Mouse (Mus musculus): ENCODE results near the gene Trappc13. TPM values are rescaled to one million over a fixed set of nuclear protein-coding genes. Genes with fewer than 3 reads are reported as not detected.

The Trappc13 gene
- polyA plus RNA-seq, 1 experiment from 2014 or later: 57.3 TPM

DNA sequence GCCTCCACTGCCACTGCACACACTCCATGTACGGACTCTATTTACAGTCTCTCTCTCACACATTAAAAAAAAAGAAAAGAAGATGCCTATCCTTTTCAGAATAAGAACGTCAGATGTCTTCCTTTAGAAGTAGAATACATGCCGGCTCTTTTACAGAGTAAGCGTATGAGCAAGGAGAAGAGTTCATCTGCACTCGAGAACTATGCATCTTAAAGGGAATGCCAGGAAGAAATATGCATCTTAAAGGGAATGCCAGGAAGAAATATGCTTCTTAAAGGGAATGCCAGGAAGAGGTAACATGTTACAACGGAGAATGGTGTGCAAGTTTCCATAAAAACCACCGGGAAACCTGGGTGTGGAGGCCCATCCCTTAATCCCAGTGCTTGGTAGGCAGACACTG is 23.2 kb downstream of the Trappc13 start:
- H3K4me2 ChIP-seq: no peak overlapping the region
- no peak overlapping the region for H3K9ac ChIP-seq
- no peak overlapping the region for H3K4me3 ChIP-seq (replicated peaks)
- no peaks in the 10 kb centered on the region for H3K27me3 ChIP-seq (replicated peaks)
- H3K27ac ChIP-seq: no peak overlapping the region
- 88% methylated on average over 7 of the region's 7 CpGs for WGBS
- H3K4me1 ChIP-seq: no peaks in the 10 kb centered on the region
- no peaks in the 10 kb centered on the region for H3K9me3 ChIP-seq
- 0 out of 2 replicates have a peak, but pooled peaks cover 9% of the 10 kb centered on the region for H3K36me3 ChIP-seq
- ATAC-seq (ENCODE audit: insufficient read depth, low FRiP score, low read depth): no peak

DNA sequence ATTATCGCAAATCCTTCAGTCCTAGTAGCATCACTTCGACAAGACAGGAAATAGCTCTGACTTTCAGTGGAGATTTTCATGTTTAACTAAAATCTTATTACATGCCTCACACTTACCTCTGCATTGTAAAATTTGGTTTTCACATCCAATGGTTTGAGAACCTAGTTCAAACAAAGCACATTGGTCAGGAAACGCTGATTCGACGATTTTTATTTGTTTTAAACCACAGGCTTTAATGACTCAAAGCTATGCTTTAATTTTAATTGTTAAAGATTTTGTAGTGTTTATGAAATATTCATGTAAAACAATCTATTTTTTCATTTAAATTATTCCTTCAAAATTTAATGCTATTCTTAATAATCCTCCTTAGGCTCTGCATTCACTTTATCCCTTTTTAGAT is 24.1 kb downstream of the Trappc13 start:
- H3K4me2 ChIP-seq: no peak overlapping the region
- no peaks in the 10 kb centered on the region for H3K27me3 ChIP-seq (replicated peaks)
- H3K4me1 ChIP-seq: no peaks in the 10 kb centered on the region
- H3K27ac ChIP-seq: no peak overlapping the region
- no peaks in the 10 kb centered on the region for H3K9me3 ChIP-seq
- no peak for ATAC-seq (ENCODE audit: insufficient read depth, low FRiP score, low read depth)
- no peak overlapping the region for H3K9ac ChIP-seq
- H3K36me3 ChIP-seq: peaks cover 13% of the 10 kb centered on the region; the same call in 1 of the 2 replicates
- WGBS: 94% methylated on average over 5 of the region's 5 CpGs
- H3K4me3 ChIP-seq (replicated peaks): no peak overlapping the region

DNA sequence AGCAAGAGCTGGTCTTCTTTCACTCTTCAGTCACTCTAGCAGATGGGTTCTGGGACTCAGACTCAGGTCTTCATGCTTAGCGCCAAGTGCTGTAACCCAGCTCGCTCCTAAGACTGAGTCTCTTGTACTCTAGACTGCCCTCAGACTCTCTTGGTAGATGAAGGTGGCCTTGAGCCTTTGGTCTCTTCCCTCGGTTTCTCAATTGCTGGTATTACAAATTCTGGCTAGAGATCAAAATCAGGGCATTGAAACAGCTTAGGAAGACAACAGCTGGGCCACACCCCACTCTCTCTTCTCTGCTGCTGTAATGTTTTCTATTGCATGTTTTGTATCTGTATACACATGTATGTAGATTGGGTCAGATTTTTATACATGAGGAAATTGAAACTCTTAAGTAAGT is 32.6 kb downstream of the Trappc13 start:
- no peak overlapping the region for H3K9ac ChIP-seq
- H3K4me3 ChIP-seq (replicated peaks): no peak overlapping the region
- H3K4me1 ChIP-seq: no peaks in the 10 kb centered on the region
- H3K9me3 ChIP-seq: no peaks in the 10 kb centered on the region
- H3K36me3 ChIP-seq: peaks cover 42% of the 10 kb centered on the region
- 90% methylated on average over 3 of the region's 3 CpGs for WGBS
- no peak overlapping the region for H3K4me2 ChIP-seq
- no peak overlapping the region for H3K27ac ChIP-seq
- ATAC-seq (ENCODE audit: insufficient read depth, low FRiP score, low read depth): no peak
- H3K27me3 ChIP-seq (replicated peaks): no peaks in the 10 kb centered on the region

DNA sequence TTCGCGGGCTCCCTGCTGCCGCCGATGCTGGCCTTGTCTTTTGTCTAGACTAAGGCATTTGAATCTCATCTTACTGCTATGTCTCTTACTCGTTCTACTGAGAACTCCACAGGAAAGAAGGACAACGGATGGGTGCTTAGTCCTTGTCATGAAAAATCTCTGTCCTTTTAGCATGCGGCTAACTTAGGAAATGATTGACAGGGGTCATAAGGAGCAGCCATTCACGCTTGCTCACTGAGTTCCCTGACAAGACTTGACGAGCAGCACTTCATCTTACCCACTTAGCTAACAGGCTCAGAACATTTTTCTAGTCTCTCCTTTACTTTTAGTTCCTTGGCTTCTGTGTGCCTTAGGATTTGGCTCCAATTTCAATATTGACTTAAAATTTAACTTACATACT is 33.4 kb downstream of the Trappc13 start:
- no peak for ATAC-seq (ENCODE audit: insufficient read depth, low FRiP score, low read depth)
- H3K27ac ChIP-seq: no peak overlapping the region
- peaks cover 44% of the 10 kb centered on the region for H3K36me3 ChIP-seq
- H3K4me2 ChIP-seq: no peak overlapping the region
- H3K9me3 ChIP-seq: no peaks in the 10 kb centered on the region
- 78% methylated on average over 9 of the region's 9 CpGs for WGBS
- H3K4me3 ChIP-seq (replicated peaks): no peak overlapping the region
- H3K4me1 ChIP-seq: no peaks in the 10 kb centered on the region
- no peak overlapping the region for H3K9ac ChIP-seq
- H3K27me3 ChIP-seq (replicated peaks): no peaks in the 10 kb centered on the region

DNA sequence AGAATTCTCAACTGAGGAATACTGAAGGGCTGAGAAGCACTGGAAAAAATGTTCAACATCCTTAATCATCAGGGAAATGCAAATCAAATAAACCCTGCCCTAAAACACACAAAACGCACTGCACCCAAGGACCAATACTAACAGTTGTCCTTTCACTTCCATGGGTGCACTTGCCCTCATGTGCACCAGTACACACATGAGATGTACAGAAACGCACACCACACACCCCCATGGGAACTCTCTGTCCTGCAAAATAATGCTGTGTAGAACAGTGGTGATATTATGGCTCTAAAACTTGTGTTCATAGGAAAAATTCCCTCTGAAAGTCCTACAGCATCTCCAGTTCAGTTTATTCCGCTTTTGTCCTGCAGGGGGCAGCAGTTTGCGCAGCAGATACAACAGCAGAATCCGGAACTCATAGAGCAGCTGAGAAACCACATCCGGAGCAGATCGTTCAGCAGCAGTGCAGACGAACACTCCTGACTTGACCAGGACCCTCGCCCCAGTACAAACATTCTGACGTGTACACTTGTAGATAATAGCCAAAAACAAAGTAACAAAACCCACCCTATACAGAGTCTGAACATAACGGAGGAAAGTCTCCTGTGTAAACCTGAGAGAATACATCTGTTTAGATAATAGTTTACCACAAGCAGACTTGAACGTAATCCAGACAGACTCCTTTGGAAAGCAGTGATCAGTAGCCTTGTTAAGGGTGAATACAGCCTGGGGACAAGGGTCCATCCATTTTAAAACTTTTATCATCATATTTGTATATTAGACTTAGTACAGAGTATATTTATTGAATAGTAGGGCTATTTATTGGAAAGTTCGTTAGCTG is 38.7 kb downstream of the Trappc13 start:
- peak overlapping the region; percentile 34; the same call in 1 of the 2 replicates for H3K4me2 ChIP-seq
- H3K4me3 ChIP-seq (replicated peaks): no peak overlapping the region
- WGBS: 28% methylated on average over 13 of the region's 13 CpGs
- H3K4me1 ChIP-seq: no peaks in the 10 kb centered on the region
- H3K27me3 ChIP-seq (replicated peaks): no peaks in the 10 kb centered on the region
- no peaks in the 10 kb centered on the region for H3K9me3 ChIP-seq
- H3K36me3 ChIP-seq: peaks cover 18% of the 10 kb centered on the region; the same call in 1 of the 2 replicates
- peak overlapping the region; percentile 37; the same call in 1 of the 2 replicates for H3K27ac ChIP-seq
- peak; percentile 58; the same call in 1 of the 2 replicates for ATAC-seq (ENCODE audit: insufficient read depth, low FRiP score, low read depth)
- H3K9ac ChIP-seq: no peak overlapping the region

DNA sequence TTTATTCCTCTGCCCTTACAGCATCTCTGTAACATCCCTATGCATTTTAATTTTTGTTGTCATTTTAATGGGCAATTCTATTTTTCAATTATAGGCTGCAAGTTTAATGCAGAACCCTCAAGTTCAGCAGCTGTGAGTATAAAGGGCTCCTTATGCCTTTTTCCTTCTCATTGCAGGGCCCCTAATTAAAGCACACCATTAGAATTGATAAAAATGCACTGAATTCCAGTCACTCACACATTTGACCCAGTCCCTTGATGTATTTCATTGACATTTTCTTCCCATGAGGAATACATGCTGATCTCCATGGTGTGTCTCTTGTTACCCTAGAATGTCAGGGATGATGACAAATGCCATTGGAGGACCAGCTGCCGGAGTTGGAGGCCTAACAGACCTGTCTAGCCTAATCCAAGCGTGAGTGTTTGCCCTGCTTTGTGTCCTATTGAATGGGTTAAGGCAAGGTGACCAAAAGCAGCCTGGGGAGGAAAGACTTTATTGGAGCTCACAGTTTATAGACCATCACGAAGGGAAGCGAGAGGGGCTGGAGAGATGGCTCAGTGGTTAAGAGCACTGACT is 43.7 kb downstream of the Trappc13 start:
- ATAC-seq (ENCODE audit: insufficient read depth, low FRiP score, low read depth): no peak
- no peak overlapping the region for H3K27ac ChIP-seq
- WGBS: 80% methylated on average over 4 of the region's 4 CpGs

DNA sequence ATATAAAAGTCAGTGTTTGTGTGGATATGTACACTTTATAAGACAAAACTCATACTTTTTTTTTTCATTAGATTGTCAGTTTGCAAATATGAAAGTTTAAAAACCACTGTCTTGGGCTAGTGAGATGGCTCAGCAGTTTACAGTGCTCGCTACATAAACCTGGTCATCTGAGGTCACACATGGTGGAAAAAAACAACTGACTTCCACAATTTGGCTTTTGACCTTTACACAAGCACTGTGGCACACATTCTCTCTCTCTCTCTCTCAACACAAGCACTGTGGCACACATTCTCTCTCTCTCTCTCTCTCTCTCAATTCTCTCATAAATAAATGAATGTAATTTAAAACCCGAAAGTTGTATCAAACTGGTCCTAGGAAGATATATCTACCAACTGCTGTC is 45.7 kb downstream of the Trappc13 start:
- WGBS: 79% methylated on average over 2 of the region's 2 CpGs
- H3K27me3 ChIP-seq (replicated peaks): no peaks in the 10 kb centered on the region
- no peak overlapping the region for H3K9ac ChIP-seq
- no peak overlapping the region for H3K4me3 ChIP-seq (replicated peaks)
- H3K36me3 ChIP-seq: 0 out of 2 replicates have a peak, but pooled peaks cover 2% of the 10 kb centered on the region
- no peak overlapping the region for H3K4me2 ChIP-seq
- no peak overlapping the region for H3K27ac ChIP-seq
- H3K4me1 ChIP-seq: no peaks in the 10 kb centered on the region
- no peaks in the 10 kb centered on the region for H3K9me3 ChIP-seq
- ATAC-seq (ENCODE audit: insufficient read depth, low FRiP score, low read depth): no peak

More for the DNA sequence above, 43.7 kb downstream of the Trappc13 start:
- H3K9ac ChIP-seq: no peak overlapping the region
- H3K4me3 ChIP-seq (replicated peaks): no peak overlapping the region
- no peaks in the 10 kb centered on the region for H3K4me1 ChIP-seq
- H3K9me3 ChIP-seq: no peaks in the 10 kb centered on the region
- H3K4me2 ChIP-seq: no peak overlapping the region
- H3K27me3 ChIP-seq (replicated peaks): no peaks in the 10 kb centered on the region
- H3K36me3 ChIP-seq: 0 out of 2 replicates have a peak, but pooled peaks cover 2% of the 10 kb centered on the region

DNA sequence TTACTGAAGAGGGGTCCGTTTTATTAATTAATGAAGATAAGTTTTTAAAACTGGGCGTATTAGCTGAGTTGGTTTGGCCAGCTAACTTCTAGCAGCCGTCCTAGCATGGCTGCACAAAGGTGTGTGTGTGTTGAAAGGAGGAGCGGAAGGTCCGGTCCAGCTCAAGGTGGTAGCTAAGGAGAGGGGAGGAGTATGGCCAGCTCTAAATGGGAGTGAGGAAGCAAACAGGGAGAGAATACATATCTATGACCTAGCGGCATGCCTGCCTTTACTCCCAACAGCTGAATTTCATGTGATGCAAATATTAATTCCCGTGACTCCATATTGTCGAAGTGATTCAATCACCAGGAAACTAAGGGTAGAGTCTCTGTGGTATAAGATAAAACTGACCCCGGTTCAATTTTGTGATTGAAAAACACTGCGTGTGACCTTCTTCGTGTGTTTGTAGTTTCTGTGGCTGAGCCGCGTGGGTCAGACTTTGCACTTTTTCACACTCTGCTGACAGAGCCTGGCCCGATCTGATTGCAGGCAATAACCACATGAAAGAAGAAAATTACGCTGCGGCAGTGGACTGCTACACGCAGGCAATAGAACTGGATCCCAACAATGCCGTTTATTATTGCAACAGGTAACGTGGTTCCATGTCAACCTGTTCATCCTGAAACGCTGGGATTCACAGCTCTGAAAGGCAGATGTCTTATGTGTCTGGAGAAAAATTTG is 54.4 kb downstream of the Trappc13 start:
- no peak overlapping the region for H3K4me2 ChIP-seq
- H3K9ac ChIP-seq: no peak overlapping the region
- ATAC-seq (ENCODE audit: insufficient read depth, low FRiP score, low read depth): no peak
- H3K27ac ChIP-seq: no peak overlapping the region
- no peaks in the 10 kb centered on the region for H3K9me3 ChIP-seq
- H3K36me3 ChIP-seq: no peaks in the 10 kb centered on the region
- no peaks in the 10 kb centered on the region; the same call in 1 of the 2 replicates for H3K4me1 ChIP-seq
- H3K4me3 ChIP-seq (replicated peaks): no peak overlapping the region
- WGBS: 86% methylated on average over 20 of the region's 20 CpGs
- H3K27me3 ChIP-seq (replicated peaks): no peaks in the 10 kb centered on the region

DNA sequence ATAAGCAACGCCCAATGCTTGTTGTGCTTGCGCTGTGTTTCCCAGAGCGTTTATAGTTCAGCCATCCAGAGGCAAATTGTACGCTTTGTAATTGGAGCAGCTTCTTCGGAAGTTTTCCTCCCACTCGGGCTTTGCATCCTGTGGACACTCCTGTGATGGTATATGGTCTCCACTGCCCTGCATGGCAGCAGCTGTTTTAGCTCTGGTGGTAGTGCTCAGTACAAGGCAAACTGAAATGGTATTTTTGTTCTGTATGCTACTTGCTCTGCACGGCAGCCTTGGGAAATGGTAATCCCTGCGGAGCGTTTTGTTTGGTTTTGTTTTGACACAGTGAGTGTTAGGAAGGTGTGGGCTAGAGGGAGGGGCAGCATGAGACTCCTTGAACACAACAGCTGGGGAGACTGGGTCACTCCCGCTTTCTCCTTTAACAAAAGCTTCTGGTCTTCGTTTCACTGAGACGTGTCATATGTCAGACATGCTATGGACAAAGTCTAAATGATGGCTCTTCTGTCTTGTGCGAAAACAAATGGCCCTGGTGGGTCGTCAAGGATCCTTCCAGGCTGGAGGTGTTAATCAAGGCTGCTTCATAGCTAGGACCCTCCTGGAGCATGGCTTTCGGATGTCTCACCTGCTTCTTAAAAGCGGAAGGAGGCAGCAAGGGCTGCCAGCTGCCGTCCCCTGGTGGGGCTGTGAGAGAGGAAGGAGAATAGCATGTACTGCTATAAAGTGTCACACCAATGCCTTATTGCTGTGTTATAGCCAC is 56.0 kb downstream of the Trappc13 start:
- Histone ChIP-seq H3K27me3 (replicated peaks) (no peaks in the 10 kb centered on the region), H3K9ac (no peak overlapping the region)

DNA sequence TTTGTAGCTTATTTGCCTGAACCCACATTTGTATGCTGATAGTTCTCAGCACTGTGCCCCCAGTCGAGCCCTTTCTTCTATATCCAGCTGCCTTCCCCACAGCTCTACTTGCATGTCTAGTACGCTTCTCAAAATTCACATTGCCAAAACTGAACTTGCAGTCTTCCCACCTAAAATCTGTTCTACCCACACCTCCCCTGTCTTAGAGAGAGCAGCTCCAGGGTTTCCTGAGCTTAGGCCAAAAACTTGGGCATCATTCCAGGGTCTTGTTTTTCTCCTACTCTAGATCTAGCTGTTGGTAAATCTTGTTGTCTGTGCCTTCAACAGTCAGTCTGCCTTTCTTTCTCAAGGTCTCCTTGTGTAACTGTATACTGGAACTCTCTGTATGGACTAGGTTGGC is 63.4 kb downstream of the Trappc13 start:
- Histone ChIP-seq H3K4me3 (replicated peaks) (no peak overlapping the region), H3K27me3 (replicated peaks) (no peaks in the 10 kb centered on the region), H3K4me1 (no peaks in the 10 kb centered on the region), H3K27ac (no peak overlapping the region), H3K4me2 (no peak overlapping the region), H3K36me3 (no peaks in the 10 kb centered on the region), H3K9me3 (no peaks in the 10 kb centered on the region), H3K9ac (no peak overlapping the region)
- 91% methylated on average over 2 of the region's 2 CpGs for WGBS
- ATAC-seq (ENCODE audit: insufficient read depth, low FRiP score, low read depth): no peak

More for the DNA sequence above, 56.0 kb downstream of the Trappc13 start:
- ATAC-seq (ENCODE audit: insufficient read depth, low FRiP score, low read depth): no peak
- Histone ChIP-seq H3K4me1 (no peaks in the 10 kb centered on the region; the same call in 1 of the 2 replicates), H3K4me2 (peak overlapping the region; percentile 19; the same call in 1 of the 2 replicates), H3K9me3 (no peaks in the 10 kb centered on the region), H3K27ac (no peak overlapping the region), H3K36me3 (no peaks in the 10 kb centered on the region), H3K4me3 (replicated peaks) (no peak overlapping the region)
- WGBS: 43% methylated on average over 17 of the region's 17 CpGs

DNA sequence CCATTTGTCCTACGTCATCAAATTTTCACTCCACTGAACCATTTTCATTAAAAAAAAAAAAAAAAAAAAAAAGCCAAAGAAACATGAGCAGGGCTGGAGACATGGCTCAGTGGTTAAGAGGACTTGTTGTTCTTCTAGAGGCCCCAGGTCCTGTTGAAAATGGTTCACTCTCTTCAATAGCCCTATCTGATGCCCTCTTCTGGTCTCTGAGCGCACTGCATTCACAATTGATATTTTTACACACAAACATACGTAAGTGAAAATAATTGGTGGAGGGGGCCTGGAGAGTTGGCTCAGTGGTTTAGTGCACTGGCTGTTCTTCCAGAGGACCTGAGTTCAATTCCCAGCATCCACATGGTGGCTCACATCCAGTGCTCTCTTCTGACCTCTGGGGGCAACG is 64.5 kb downstream of the Trappc13 start:
- Histone ChIP-seq H3K4me2 (no peak overlapping the region), H3K4me3 (replicated peaks) (no peak overlapping the region), H3K9ac (no peak overlapping the region), H3K27ac (no peak overlapping the region), H3K27me3 (replicated peaks) (no peaks in the 10 kb centered on the region), H3K36me3 (no peaks in the 10 kb centered on the region), H3K9me3 (no peaks in the 10 kb centered on the region), H3K4me1 (no peaks in the 10 kb centered on the region)
- no peak for ATAC-seq (ENCODE audit: insufficient read depth, low FRiP score, low read depth)
- 92% methylated on average over 4 of the region's 4 CpGs for WGBS
